Mouse (Mus musculus) cerebellum, adult 2 months (tissue): ENCODE results near the gene Umad1.

Source experiments
- CTCF ChIP-seq: fragments of 200-500 bp; IDR thresholded peaks from 2 replicates; pipeline ENCODE4 v1.5.1; 2011; ENCODE audit warnings: low read depth, mild to moderate bottlenecking, control low read depth, low read length, moderate library complexity, borderline replicate concordance; ENCODE audit not compliant: insufficient read depth
- POLR2A ChIP-seq: fragments of 200-500 bp; IDR thresholded peaks from 2 replicates; pipeline ENCODE4 v1.6.1; 2011; ENCODE audit warnings: low read length, control low read depth, borderline replicate concordance; ENCODE audit not compliant: insufficient read depth

GRCm38 (mm10) chr6:8473498-8473897 is 214.4 kb downstream of the Umad1 start:
- TF ChIP-seq CTCF (no peak), POLR2A (no peak)
